ENCODE assay signal across 9 mouse cellular contexts in the genomic region with DNA sequence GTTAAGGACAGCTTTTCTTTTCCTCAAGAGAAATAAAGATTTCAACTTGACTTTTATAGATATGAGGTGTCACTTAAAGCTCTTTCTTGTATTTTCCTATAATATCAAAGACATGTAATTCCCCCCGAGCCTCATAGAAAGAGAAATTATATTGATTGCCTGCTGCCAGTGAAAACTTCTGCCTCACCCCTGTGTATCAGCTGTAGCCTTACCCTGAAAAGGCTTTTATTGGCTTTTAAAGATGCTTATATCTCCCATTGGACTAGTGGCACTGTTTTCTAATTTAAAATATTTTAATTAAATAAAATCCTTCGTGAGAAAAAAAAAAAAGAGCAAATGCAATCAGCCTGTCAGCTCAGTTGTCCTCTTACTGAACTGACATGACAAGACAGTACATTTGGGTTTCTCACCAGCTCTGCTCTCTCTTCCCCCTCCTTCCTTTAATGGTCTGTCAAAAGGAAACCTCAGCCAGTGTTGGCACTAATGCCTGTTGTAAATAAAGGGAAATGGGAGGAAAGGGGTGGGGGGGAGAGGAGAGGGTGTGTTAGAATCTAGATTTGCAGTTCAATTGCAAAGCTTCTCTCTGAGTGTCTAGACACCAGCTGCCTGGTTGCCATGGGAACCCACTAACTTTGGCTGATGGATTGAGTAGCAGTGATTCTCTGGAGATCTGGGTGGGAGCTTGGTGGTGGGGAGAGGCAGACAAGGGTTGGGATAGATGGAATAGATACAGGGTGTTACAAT.
A peak's percentile ranks its signal among the peaks of the same experiment; 100 is the strongest.
DNase-seq lines count a peak whose midpoint lies in the region; ATAC-seq and TF ChIP-seq lines count a peak whose summit lies in the region.
"Had no signal": no experiment of that assay in that cellular context is flagged by ENCODE, and none has a peak within 500 bp of the region (broad histone marks: within the 10 kb centered on the region; RNA-seq: fewer than 3 reads in every experiment).

No protein-coding gene starts in this region.

- TF ChIP-seq CTCF in ES-Bruce4 (IDR thresholded peaks at IDR 0.05; ENCODE audit: low read depth, low read length) = no peak

- intact Hi-C loops in left cerebral cortex, postnatal 25 days (cut with DNase I) = no loop called here

- no peak overlapping the region for H3K4me2 ChIP-seq in liver, embryonic 12.5 days

- no peak overlapping the region for H3K4me3 ChIP-seq in ES-Bruce4 (ENCODE audit: low read depth, low read length)
- H3K4me3 ChIP-seq in liver, embryonic 12.5 days = no peak overlapping the region
- H3K4me3 ChIP-seq: myocyte had no signal

- H3K9ac ChIP-seq in ES-Bruce4 (ENCODE audit: low read depth, poor library complexity, severe bottlenecking) = no peak overlapping the region
- no peak overlapping the region for H3K9ac ChIP-seq in liver, embryonic 12.5 days

- peaks cover 4% of the 10 kb centered on the region for H3K4me1 ChIP-seq in ES-Bruce4 (ENCODE audit: control insufficient read depth, insufficient read depth, low read length)
- no peaks in the 10 kb centered on the region for H3K4me1 ChIP-seq in liver, embryonic 12.5 days

- ATAC-seq in hematopoietic stem cell, adult 5-6 weeks (replicated peaks in 1 of 2; ENCODE audit: insufficient read depth in 1 of 2, low FRiP score in 2 of 2, low TSS enrichment in 1 of 2, low read depth in 1 of 2, poor library complexity in 2 of 2, severe bottlenecking in 2 of 2) = peak; percentile 44 to 70; a peak in 2 of 4 replicates
- no peak for ATAC-seq in liver, embryonic 12.5 days

- TF ChIP-seq EP300 in ES-Bruce4 (IDR thresholded peaks at IDR 0.05; ENCODE audit: insufficient read depth, low read depth, low read length) = 0 out of 2 replicates have a peak, but pooled peaks have one; percentile 28

- WGBS in liver, embryonic 12.5 days (ENCODE audit: insufficient replicate concordance) = 42% methylated on average over 2 of the region's 2 CpGs

- H3K27ac ChIP-seq in ES-Bruce4 (ENCODE audit: insufficient read depth, low read length) = no peak overlapping the region
- no peak overlapping the region for H3K27ac ChIP-seq in liver, embryonic 12.5 days

- DNase-seq in embryo, embryonic 11.5 days (ENCODE audit: low read depth, low spot score) = peak; percentile 63
- peak; percentile 80 to 83 for DNase-seq in left cerebral cortex, postnatal 25 days (ENCODE audit: low spot score in 2 of 2)
- DNase-seq in neural tube, embryonic 10.5 days (ENCODE audit: extremely low spot score, low spot score) = peak; percentile 64
- no peak for DNase-seq in adipocyte (ENCODE audit: low spot score)
- no peak for DNase-seq in thymus, postnatal 4 days

- no peaks in the 10 kb centered on the region for H3K36me3 ChIP-seq in ES-Bruce4 (ENCODE audit: control insufficient read depth, insufficient read depth, low read length, poor library complexity, severe bottlenecking)
- no peaks in the 10 kb centered on the region for H3K36me3 ChIP-seq in liver, embryonic 12.5 days

- no peaks in the 10 kb centered on the region for H3K27me3 ChIP-seq in ES-Bruce4 (ENCODE audit: control insufficient read depth, insufficient read depth, low read length, poor library complexity, severe bottlenecking)
- H3K27me3 ChIP-seq in liver, embryonic 12.5 days (replicated peaks) = no peaks in the 10 kb centered on the region

- H3K9me3 ChIP-seq in ES-Bruce4 (replicated peaks; ENCODE audit: control insufficient read depth, insufficient read depth, low read length, poor library complexity, severe bottlenecking) = no peaks in the 10 kb centered on the region; the same call in 1 of the 2 replicates
- no peaks in the 10 kb centered on the region for H3K9me3 ChIP-seq in liver, embryonic 12.5 days (replicated peaks)

- no peak for TF ChIP-seq POLR2A in ES-Bruce4 (IDR thresholded peaks at IDR 0.05; ENCODE audit: insufficient read depth, low read length)

Comparison
In these comparisons a context has a peak if more than half of its experiments do, and no peak if none do; other contexts are left out.
1. DNase-seq: peak in embryo, embryonic 11.5 days (single experiment), left cerebral cortex, postnatal 25 days (2 of 2) and neural tube, embryonic 10.5 days (single experiment); none in adipocyte (single experiment) and thymus, postnatal 4 days (single experiment).